Mouse (Mus musculus) layer of hippocampus, adult 2 months (tissue): ENCODE data around the gene BC049715. TPM values are rescaled to one million over a fixed set of nuclear protein-coding genes. Genes with fewer than 3 reads are reported as not detected.

ENCODE experiments used
- DNase-seq, 2 experiments: peaks; one replicate each; pipeline ENCODE4 v3.0.0; 2022; ENCODE audit warnings: low spot score in 2 of 2
- H3K27ac ChIP-seq: fragments of 200-600 bp; 2 replicates; pipeline ENCODE4 v1.8.1; 2022
- H3K4me3 ChIP-seq: fragments of 200-600 bp; 2 replicates; pipeline ENCODE4 v1.8.1; 2022; ENCODE audit warnings: mild to moderate bottlenecking
- CTCF ChIP-seq: fragments of 200-600 bp; conservative IDR thresholded peaks from 2 replicates; pipeline ENCODE4 v1.8.1; 2022; ENCODE audit warnings: antibody characterized with exemption, mild to moderate bottlenecking, moderate library complexity
- total RNA-seq, 2 experiments: library from RNA; stranded (reverse); gene quantifications; 2 replicates each; pipeline ENCODE4 v1.2.3; 2021

The BC049715 gene
- total RNA-seq, 2 experiments from 2014 or later: 3.8 to 5.4 TPM

DNA sequence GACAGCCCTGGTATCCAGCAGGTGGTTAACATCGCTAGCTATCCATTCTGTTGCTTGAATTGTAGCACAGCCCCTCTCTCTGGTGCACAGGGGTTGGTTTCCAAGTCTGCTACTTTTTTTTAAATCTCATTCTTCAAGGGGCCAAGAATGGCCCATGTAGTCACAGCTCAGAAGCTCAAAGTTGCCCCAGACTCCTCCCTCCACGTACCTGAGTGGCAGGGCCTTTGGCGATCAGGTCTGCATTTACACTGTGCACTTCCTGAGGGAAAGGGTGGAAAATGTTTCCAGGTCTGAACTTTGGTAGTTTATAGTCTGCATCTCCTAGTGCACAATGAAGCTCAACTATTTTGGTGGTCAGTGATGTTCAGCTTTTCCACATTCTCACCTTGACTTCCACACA is 19.8 kb downstream of the BC049715 start:
- H3K4me3 ChIP-seq: no peak overlapping the region

DNA sequence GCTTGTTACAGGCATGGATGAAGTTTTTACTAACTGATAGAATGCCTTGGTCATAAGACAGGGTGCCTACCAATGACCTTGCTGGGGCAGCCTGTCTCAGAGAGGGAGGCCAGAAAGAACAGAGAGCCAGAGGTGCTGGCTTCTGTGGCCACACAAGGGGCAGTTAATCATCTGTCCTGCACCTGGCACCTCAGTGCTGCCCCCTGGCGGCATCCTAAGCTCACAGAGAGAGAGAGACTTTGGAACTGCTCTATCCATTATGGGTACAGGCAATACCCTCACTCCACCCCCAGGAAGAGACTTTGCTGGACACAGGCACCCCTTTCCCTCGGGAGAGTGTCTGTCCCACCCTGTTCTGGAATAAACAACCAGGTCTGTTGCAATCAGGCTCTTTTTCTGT is 20.4 kb downstream of the BC049715 start:
- H3K27ac ChIP-seq: no peak overlapping the region
- H3K4me3 ChIP-seq: no peak overlapping the region
- TF ChIP-seq CTCF: peak; percentile 85
- peak in 1 of 2 experiments; percentile 50 for DNase-seq

More for the DNA sequence above, 19.8 kb downstream of the BC049715 start:
- no peak for DNase-seq
- TF ChIP-seq CTCF: no peak
- 0 out of 2 replicates have a peak overlapping the region, but pooled peaks have one; percentile 4 for H3K27ac ChIP-seq

DNA sequence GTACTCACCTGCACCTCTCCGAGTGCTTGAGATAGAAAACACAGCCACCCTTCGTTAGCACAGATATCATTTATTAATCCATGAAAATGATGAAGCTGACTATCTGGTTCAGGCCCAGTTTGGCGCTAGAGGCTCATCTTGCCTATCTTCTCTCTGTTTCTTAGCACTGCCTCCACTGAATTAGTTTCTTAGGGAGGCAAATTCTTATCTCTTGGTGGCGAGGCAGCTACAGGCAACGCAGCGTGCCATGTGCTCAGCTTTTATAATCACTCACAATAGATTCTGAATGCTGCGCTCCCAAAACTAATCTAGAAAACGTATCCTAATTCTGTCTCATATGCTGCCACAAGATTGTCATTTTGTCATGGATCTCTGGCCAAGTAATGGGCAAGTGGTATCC is 21.0 kb downstream of the BC049715 start:
- DNase-seq: no peak
- H3K27ac ChIP-seq: no peak overlapping the region
- no peak for TF ChIP-seq CTCF
- H3K4me3 ChIP-seq: no peak overlapping the region

DNA sequence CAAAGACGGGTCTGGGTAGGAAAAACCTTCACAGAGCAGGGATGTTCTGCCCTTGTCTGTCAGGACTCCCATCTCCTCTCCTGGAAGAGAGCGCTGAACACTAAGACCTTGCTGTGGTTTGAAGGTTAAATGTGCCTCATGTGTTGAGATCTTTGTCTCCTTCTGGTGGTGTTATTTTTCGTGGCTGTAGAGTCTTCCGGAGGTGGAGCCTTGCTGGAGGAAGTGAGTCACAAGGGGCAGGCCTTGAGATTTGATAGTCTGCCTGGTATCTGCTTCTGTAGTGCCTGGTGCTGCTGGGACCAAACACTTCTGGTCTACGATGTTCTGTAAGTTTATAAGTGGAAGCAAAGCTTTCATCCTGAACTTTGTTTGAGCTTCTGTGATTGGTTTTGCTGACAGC is 21.5 kb downstream of the BC049715 start:
- no peak for DNase-seq
- Histone ChIP-seq H3K4me3 (no peak overlapping the region), H3K27ac (no peak overlapping the region)
- no peak for TF ChIP-seq CTCF

DNA sequence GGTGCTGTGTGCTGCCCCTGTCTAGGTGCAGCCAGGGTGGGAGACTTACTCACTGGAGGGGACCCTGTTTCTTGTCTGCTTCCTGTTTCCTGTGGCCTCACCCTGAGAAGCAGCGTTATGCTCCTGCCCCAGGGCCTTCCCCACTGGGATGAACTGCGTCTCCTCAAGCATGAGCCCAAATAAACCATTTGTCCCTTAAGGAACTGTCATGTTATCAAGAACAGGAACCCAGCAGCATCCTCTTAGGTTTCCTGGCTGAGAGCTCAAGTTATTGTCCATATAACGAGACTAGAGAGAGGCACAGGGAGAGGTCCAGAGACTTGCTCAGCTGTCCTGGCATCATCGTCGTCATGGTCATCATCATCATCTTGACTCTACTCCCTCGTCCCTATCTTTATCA is 22.8 kb downstream of the BC049715 start:
- TF ChIP-seq CTCF: no peak
- no peak overlapping the region for H3K27ac ChIP-seq
- DNase-seq: no peak
- H3K4me3 ChIP-seq: no peak overlapping the region

DNA sequence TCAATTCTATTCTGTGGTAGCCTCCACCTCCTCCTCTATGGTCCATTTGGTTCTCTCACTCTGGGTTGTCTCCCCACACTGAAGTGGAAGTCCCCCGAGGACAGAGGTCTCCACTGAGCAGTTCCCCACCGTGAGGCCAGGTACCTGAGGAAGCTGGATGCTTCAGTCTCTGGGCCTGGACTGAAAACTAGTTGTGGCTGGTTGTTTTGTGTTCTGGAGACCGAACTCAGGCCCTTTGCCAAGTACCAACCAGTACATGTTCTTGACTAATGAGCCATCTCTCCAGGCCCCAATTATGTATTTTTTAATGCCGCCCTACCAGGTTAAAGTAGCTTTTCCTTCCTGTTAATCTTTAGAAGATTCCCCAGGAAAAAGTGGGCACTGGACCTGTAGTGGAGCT is 24.9 kb downstream of the BC049715 start:
- DNase-seq: no peak
- no peak for TF ChIP-seq CTCF
- Histone ChIP-seq H3K4me3 (no peak overlapping the region), H3K27ac (no peak overlapping the region)

DNA sequence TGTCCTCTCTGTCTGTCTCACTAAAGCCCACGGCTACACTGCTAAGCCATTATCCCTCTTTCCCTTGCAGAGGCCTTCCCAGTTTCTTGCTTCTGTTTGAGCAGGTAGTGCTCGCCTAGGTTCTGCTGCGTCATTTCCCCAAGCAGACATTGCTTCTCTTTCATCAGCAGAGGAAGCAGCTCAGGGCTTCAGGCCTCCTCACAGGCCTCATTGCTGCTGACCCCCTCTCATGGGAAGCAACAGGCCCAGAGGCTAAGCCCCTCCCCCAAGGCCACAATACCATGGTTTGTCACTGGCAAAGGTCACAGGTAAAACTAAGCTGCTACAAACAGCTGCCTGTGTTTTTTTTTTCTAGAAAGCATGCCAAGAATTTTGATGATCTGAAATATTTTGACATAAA is 25.3 kb downstream of the BC049715 start:
- Histone ChIP-seq H3K27ac (no peak overlapping the region), H3K4me3 (no peak overlapping the region)
- DNase-seq: no peak
- TF ChIP-seq CTCF: no peak

DNA sequence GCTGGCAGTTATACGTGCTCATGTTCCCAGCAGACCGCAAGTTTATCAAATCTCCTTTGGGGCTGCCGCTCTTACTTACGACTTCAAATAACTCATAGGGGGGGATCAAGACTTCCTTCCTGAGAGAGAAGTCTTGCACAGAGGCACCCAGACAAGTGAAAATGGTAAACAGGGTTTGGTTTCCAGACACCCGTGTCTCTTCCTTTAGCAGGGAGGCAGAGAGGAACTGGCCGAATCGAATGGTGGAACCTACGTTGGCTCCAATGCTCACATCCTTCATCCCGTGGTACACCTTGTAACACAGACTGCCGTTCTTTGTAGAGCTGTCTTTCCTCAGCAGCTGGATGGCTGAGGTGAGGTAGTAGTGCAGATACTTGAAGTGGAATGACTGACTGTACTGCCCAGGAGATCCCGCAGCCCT is 26.9 kb downstream of the BC049715 start:
- no peak overlapping the region for H3K4me3 ChIP-seq
- TF ChIP-seq CTCF: no peak
- H3K27ac ChIP-seq: no peak overlapping the region
- no peak for DNase-seq

DNA sequence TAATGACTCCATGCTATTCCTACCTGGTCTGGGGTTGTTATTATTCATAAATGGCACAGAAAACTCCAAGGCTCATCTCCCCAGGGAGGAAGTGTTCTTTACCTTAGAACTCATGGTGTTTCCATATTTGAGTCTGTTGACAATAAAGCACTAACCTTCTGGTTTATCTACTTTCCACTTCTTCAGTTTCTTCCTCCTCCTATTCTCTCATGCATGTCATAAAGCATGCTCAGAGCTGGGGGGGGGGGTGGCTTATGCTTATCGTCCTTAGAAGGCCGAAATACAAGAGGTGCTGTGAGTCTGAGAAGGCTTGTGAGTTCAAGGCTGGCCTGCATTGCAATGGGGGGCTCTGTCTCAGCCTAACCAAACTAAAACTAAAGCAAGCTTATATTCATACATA is 27.8 kb downstream of the BC049715 start:
- Histone ChIP-seq H3K27ac (no peak overlapping the region), H3K4me3 (no peak overlapping the region)
- no peak for DNase-seq
- no peak for TF ChIP-seq CTCF

DNA sequence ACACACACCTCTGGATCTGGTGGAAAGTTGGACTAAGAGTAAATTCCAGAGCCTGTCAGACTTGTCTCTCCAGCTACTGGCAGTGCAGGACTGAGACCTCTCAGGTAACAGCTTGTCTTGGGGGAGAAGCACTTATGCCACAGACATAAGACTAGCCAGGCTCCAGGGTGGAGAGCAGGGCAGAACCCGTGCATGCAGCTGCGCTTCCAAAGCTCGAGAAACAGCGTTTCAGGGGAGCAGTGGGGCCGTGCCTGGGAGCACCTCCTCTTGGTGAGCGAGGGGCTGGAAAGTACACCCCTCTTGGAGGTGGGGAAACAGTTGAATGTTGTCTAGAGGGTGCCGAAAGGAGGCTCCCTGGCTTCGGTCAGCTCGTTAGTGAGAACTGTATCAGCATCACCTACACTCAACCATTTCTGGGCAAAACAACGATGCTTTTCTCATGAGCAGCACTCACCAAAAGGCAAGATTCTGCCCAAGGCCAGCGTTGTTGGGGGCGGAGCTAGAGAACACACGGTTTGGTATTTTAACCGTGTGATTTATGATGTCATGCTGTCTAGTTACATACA is 28.7 kb downstream of the BC049715 start:
- H3K4me3 ChIP-seq: no peak overlapping the region
- no peak for DNase-seq
- TF ChIP-seq CTCF: no peak
- H3K27ac ChIP-seq: no peak overlapping the region

DNA sequence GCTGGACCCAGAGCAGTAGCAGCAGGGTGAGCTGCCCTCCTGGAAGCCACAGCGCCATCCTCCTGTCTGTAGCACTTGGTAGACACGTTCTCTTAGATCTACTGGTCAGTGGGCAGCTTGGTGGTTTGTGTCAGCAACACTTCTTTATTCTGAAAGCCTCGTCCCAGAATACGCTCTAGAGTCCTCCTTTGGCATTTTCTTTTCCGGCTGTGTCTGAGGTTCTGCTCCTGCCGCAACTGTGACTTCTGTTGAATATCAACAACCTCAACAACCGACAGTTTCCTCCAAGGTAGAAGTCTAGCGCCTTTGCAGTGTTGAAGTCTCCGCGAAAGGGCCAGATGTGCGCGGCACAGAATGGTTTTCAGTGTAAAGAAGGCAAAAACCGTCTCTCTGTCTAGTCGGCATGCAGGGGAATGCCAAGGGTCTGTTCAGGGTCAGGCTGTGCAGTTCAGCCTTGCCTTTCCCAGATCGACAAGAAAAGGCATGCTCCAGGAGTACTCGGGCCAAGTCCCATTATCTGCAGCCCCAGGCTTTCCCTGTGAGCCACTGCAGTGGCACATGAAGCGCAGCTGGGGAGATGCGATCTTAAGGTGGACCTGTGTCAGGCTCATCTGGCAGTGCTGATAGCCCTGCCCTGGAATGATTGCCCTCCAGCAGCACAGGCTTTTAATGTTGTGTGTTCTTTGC is 29.9 kb downstream of the BC049715 start, which contains the start of gene Art4:
TSS of gene Art4 (minus strand) at position 548 of the 687 bp plus-strand sequence.
- Histone ChIP-seq H3K27ac (no peak within 1 kb of the TSS), H3K4me3 (no peak within 1 kb of the TSS)
- no peak for TF ChIP-seq CTCF
- DNase-seq: no peak

DNA sequence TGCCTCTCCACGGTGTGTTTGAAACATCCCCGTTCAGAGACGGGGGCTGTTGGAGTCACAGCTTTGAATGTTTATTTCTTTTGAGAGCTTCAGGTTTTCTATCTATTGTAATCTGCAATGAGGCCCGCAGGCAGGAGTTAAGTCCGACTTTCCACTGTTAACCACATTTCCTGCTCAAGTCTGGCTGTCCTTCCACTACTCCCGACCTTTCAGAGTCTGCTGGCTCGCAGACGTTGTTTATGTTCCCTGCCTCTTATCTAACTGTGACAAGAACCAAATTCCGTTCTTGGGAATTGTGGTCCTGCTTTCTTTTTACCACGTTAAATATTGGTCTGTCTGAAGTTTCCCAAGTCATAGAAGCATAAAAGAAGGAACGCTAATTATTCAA is 30.4 kb downstream of the BC049715 start:
- TF ChIP-seq CTCF: no peak
- no peak for DNase-seq
- Histone ChIP-seq H3K4me3 (no peak overlapping the region), H3K27ac (no peak overlapping the region)

DNA sequence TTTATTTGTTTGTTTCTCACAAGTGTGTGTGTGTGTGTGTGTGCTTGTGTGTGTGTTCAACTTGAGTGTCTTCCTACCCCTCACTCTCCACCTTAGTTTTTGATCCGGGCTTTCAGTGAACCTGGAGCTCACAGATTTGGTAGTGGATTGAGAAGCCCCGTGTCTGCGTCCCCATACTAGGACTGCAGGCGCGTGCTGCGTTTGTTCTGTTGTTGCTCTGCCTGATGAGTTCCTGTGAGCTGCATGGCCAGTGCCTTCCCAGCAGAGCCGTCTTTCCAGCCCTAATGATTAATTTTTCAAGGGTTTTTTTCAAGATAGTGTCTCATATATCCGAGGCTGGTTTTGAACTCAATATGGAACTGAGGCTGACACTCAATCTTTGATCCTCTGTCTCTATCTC is 31.0 kb downstream of the BC049715 start:
- H3K27ac ChIP-seq: no peak overlapping the region
- no peak overlapping the region for H3K4me3 ChIP-seq
- DNase-seq: no peak
- no peak for TF ChIP-seq CTCF

DNA sequence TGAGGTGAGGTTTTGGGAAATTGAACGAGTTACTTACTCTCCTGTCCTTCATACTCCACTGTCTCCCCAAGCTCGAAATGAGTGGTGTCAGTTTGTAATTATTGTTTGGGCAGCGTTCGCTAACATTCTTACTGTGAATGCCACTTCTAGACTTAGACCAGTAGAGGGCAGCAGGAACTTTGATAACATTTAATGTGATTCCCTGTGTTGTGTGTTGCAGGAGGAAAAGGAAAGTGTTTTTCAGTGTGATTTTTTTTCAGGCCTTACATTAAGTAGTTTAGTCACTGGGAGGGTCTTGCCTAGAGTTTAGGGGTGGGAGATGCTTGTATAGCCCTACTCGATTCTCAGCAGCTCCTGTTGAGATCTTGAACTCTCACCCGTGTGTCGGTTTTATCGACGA is 33.6 kb downstream of the BC049715 start:
- DNase-seq: peak; percentile 43 to 59
- peak; percentile 86 for TF ChIP-seq CTCF
- no peak overlapping the region for H3K27ac ChIP-seq
- no peak overlapping the region; the same call in 1 of the 2 replicates for H3K4me3 ChIP-seq

DNA sequence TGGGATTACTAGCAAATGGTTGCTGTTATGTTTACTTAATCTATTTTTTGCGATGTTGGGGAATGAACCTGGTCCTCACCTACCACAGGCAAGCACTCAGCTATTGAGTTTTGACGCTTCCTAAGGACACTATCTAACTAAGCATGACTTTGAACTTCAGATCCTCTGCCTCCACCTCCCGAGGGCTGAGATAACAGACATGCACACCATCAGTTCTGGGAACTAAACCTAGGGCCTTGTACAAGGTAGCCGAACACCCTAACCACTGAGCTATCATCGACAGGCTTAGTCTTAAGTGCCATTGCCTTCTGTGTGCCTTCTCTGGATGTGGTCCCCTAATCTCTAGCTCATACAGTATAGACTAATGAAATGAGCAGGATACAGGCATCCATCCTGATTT is 37.9 kb downstream of the BC049715 start:
- Histone ChIP-seq H3K27ac (no peak overlapping the region), H3K4me3 (no peak overlapping the region)
- no peak for TF ChIP-seq CTCF
- DNase-seq: no peak
